Mouse (Mus musculus) liver, embryonic 18 days (tissue): ENCODE data around the gene Wdtc1. TPM values are rescaled to one million over a fixed set of nuclear protein-coding genes. Genes with fewer than 3 reads are reported as not detected.

Source experiments
- polyA plus RNA-seq: library from polyadenylated mRNA; depleted of rRNA; stranded (reverse); fragments of >200 nt; gene quantifications from 2 replicates; pipeline ENCODE4 v1.2.3, GENCODE M21; 2012; rRNA removed

Gene Wdtc1
- polyA plus RNA-seq = 6.7 and 7.2 TPM in 2 replicates

GRCm38 (mm10) chr4:133353367-133354365 lies at the start of gene Wdtc1:
Gene Wdtc1 (minus strand): TSS chr4:133353481.

GRCm38 (mm10) chr4:133369553-133370297 lies 16.4 kb upstream of the Wdtc1 start, which contains the start of gene Slc9a1:
Gene Slc9a1 (plus strand): TSS chr4:133369706.

GRCm38 (mm10) chr4:133277104-133278026 lies 75.9 kb downstream of the Wdtc1 start, which contains the start of gene Tmem222:
Gene Tmem222 (minus strand): TSS chr4:133277792.

GRCm38 (mm10) chr4:133262882-133263281 lies 90.4 kb downstream of the Wdtc1 start, which contains the start of gene Sytl1:
Gene Sytl1 (minus strand): TSS chr4:133263113.

Other genes with a start within 250 kb of the Wdtc1 start
- 10.2 and 12.4 TPM in 2 replicates for gene Wasf2, start 223.0 kb downstream of the Wdtc1 start, polyA plus RNA-seq
- gene Cd164l2, start 141.3 kb downstream of the Wdtc1 start, polyA plus RNA-seq = 0.45 and 0.65 TPM in 2 replicates
- gene Gpr3, start 140.9 kb downstream of the Wdtc1 start, polyA plus RNA-seq = not detected in 2 replicates
- 4.5 and 9.6 TPM in 2 replicates for gene Map3k6, start 112.7 kb downstream of the Wdtc1 start, polyA plus RNA-seq
- gene Sytl1, start 90.4 kb downstream of the Wdtc1 start, polyA plus RNA-seq = 1.3 TPM in 2 replicates
- gene Tmem222, start 75.7 kb downstream of the Wdtc1 start, polyA plus RNA-seq = 34.4 and 35.4 TPM in 2 replicates
- gene Slc9a1, start 16.2 kb upstream of the Wdtc1 start, polyA plus RNA-seq = 4.9 and 5.6 TPM in 2 replicates
- 0.06 and 0.08 TPM in 2 replicates for gene Tent5b, start 126.7 kb upstream of the Wdtc1 start, polyA plus RNA-seq
- gene Trnp1, start 145.1 kb upstream of the Wdtc1 start, polyA plus RNA-seq = 0.17 and 0.52 TPM in 2 replicates
- gene Kdf1, start 165.5 kb upstream of the Wdtc1 start, polyA plus RNA-seq = 2.4 and 2.5 TPM in 2 replicates
- 84.1 and 85.0 TPM in 2 replicates for gene Nudc, start 192.5 kb upstream of the Wdtc1 start, polyA plus RNA-seq
- gene Nr0b2, start 199.9 kb upstream of the Wdtc1 start, polyA plus RNA-seq = 2.6 and 4.5 TPM in 2 replicates
- gene Gpatch3, start 221.3 kb upstream of the Wdtc1 start, polyA plus RNA-seq = 3.1 and 4.1 TPM in 2 replicates
- gene Gpn2, start 230.9 kb upstream of the Wdtc1 start, polyA plus RNA-seq = 12.9 and 13.8 TPM in 2 replicates
- gene Sfn, start 248.7 kb upstream of the Wdtc1 start, polyA plus RNA-seq = 0.66 and 0.82 TPM in 2 replicates